Mouse (Mus musculus) brain, embryonic 14.5 days (tissue): ENCODE results near the gene Stx8.

Experiments used
- CTCF ChIP-seq: fragments of 200-500 bp; IDR thresholded peaks from 2 replicates; pipeline ENCODE4 v1.5.1; 2012; ENCODE audit warnings: inconsistent platforms, mild to moderate bottlenecking, moderate library complexity, borderline replicate concordance; ENCODE audit not compliant: insufficient read depth, insufficient read length; ENCODE audit errors: extremely low read depth
- POLR2A ChIP-seq: fragments of 200-500 bp; IDR thresholded peaks from 2 replicates; pipeline ENCODE4 v1.6.1; 2012; ENCODE audit warnings: mild to moderate bottlenecking, inconsistent platforms, borderline replicate concordance; ENCODE audit not compliant: poor library complexity, insufficient read depth, insufficient read length, severe bottlenecking; ENCODE audit errors: extremely low read depth

GRCm38 (mm10) chr11:68050725-68051124 lies 84.7 kb downstream of the Stx8 start:
- no peak for TF ChIP-seq CTCF
- TF ChIP-seq POLR2A = no peak
